Mouse (Mus musculus) erythroblast, embryonic 14.5 days (primary cell): ENCODE results near the gene Fsd1. TPM values are rescaled to one million over a fixed set of nuclear protein-coding genes. Genes with fewer than 3 reads are reported as not detected.
A peak's percentile ranks its signal among the peaks of the same experiment; 100 is the strongest.

Experiments
- H3K27me3 ChIP-seq: 2 replicates; pipeline ENCODE4 v1.6.1; 2012; ENCODE audit warnings: inconsistent platforms; ENCODE audit not compliant: control insufficient read depth
- H3K36me3 ChIP-seq: 2 replicates; pipeline ENCODE4 v1.6.1; 2012; ENCODE audit warnings: mild to moderate bottlenecking, inconsistent platforms; ENCODE audit not compliant: control insufficient read depth
- H3K4me1 ChIP-seq: 2 replicates; pipeline ENCODE4 v1.6.1; 2012; ENCODE audit warnings: inconsistent platforms; ENCODE audit not compliant: control insufficient read depth
- H3K4me3 ChIP-seq: replicated peaks from 2 replicates; pipeline ENCODE3; 2012; ENCODE audit warnings: moderate library complexity, mild to moderate bottlenecking, inconsistent platforms
- H3K9me3 ChIP-seq: 2 replicates; pipeline ENCODE4 v1.6.1; 2012; ENCODE audit warnings: low read length, inconsistent platforms, mixed read lengths; ENCODE audit not compliant: control insufficient read depth
- GATA1 ChIP-seq: IDR thresholded peaks from 2 replicates; pipeline ENCODE4 v1.6.1; 2012; ENCODE audit warnings: low read length, inconsistent platforms, mixed read lengths
- TAL1 ChIP-seq: IDR thresholded peaks from 3 replicates; pipeline ENCODE4 v1.6.1; 2012; ENCODE audit warnings: low read length, inconsistent platforms, mixed read lengths
- polyA plus RNA-seq: library from polyadenylated mRNA; stranded (reverse); fragments of >175 nt; gene quantifications from 2 replicates; pipeline ENCODE4 v1.2.3, GENCODE M21; 2012

Gene Fsd1
- polyA plus RNA-seq, 1 experiment: not detected

DNA sequence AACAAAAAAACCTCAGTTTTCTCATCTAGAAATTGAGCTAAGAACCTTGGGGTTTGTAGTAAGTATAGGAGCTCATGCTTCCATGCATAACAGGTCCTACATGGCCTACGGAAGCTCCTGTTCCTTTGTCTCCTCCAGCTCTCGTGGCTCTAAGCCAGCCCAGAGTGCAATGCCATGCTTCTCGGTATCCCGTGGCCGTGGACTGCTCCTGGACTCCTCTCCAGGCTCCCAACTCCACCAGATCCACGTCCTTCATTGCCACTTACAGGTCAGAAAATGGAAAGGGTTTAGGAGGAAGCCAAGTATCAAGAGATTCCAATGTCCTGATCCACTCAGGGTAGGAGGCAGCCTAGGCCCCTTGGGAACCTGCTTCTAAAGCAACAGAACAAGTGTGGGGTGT is 32.6 kb upstream of the Fsd1 start:
- Histone ChIP-seq H3K4me3 (no peak overlapping the region), H3K4me1 (peaks cover 27% of the 10 kb centered on the region), H3K27me3 (peaks cover 26% of the 10 kb centered on the region), H3K36me3 (no peaks in the 10 kb centered on the region), H3K9me3 (no peaks in the 10 kb centered on the region)
- no peak for TF ChIP-seq TAL1
- TF ChIP-seq GATA1: no peak

DNA sequence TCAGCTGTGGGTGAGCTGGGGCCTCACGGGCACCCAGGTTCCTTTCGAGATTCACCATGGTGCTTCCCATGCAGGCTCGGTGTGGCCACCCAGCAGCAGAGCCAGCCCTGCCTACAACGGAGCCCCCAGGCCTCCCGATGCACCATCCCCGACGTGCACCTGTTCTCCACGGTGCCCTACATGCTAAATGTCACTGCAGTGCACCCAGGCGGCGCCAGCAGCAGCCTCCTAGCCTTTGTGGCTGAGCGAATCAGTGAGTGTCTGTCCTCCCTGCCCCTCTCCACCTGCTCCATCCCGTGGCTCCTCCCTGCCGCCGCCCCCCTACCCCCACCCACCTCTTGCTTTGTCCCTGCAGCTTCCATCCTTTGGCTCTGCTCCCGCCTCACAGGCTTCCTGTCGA is 32.1 kb upstream of the Fsd1 start:
- TF ChIP-seq TAL1 (no peak), GATA1 (no peak)
- peaks cover 30% of the 10 kb centered on the region for H3K4me1 ChIP-seq
- no peak overlapping the region for H3K4me3 ChIP-seq
- H3K27me3 ChIP-seq: peaks cover 26% of the 10 kb centered on the region
- H3K36me3 ChIP-seq: no peaks in the 10 kb centered on the region
- no peaks in the 10 kb centered on the region for H3K9me3 ChIP-seq

GRCm38 (mm10) chr17:55956129-55956528 is 30.2 kb upstream of the Fsd1 start:
- peaks cover 12% of the 10 kb centered on the region for H3K36me3 ChIP-seq
- peak overlapping the region; percentile 68 for H3K4me3 ChIP-seq
- no peak for TF ChIP-seq TAL1
- TF ChIP-seq GATA1: no peak
- H3K27me3 ChIP-seq: peaks cover 21% of the 10 kb centered on the region
- H3K9me3 ChIP-seq: no peaks in the 10 kb centered on the region
- peaks cover 46% of the 10 kb centered on the region for H3K4me1 ChIP-seq

GRCm38 (mm10) chr17:55956591-55956990 is 29.7 kb upstream of the Fsd1 start:
- Histone ChIP-seq H3K4me3 (peak overlapping the region; percentile 68), H3K9me3 (no peaks in the 10 kb centered on the region), H3K4me1 (peaks cover 46% of the 10 kb centered on the region), H3K27me3 (peaks cover 21% of the 10 kb centered on the region), H3K36me3 (peaks cover 16% of the 10 kb centered on the region)
- TF ChIP-seq TAL1: no peak
- no peak for TF ChIP-seq GATA1

- H3K4me3 ChIP-seq: no peak overlapping the region
- H3K36me3 ChIP-seq: peaks cover 22% of the 10 kb centered on the region
- H3K27me3 ChIP-seq: peaks cover 21% of the 10 kb centered on the region
- H3K9me3 ChIP-seq: no peaks in the 10 kb centered on the region
- TF ChIP-seq GATA1: no peak
- no peak for TF ChIP-seq TAL1
- peaks cover 46% of the 10 kb centered on the region for H3K4me1 ChIP-seq
Observed at GRCm38 (mm10) chr17:55957168-55957567, 29.1 kb upstream of the Fsd1 start.

- Histone ChIP-seq H3K27me3 (peaks cover 15% of the 10 kb centered on the region), H3K4me3 (peak overlapping the region; percentile 66), H3K36me3 (peaks cover 27% of the 10 kb centered on the region), H3K9me3 (no peaks in the 10 kb centered on the region), H3K4me1 (peaks cover 46% of the 10 kb centered on the region)
- TF ChIP-seq GATA1 (no peak), TAL1 (no peak)
Observed at GRCm38 (mm10) chr17:55957726-55958583, 28.4 kb upstream of the Fsd1 start.

DNA sequence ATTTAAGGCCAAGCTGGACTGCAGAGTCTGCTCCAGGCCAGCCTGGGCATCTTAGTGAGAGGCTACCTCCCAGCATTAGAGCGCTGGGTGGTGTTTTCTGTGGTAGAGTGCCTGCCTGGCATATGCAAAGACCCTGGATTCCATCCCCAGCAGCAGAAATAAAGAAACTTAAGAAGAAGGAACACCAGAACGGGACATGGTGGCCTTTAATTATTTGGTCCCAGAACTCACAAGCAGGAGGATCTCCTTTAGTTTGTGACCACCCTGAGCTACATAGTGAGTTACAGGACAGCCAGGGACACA is 27.8 kb upstream of the Fsd1 start:
- H3K36me3 ChIP-seq: peaks cover 32% of the 10 kb centered on the region
- no peak for TF ChIP-seq TAL1
- no peak for TF ChIP-seq GATA1
- H3K4me1 ChIP-seq: peaks cover 46% of the 10 kb centered on the region
- no peaks in the 10 kb centered on the region for H3K9me3 ChIP-seq
- peaks cover 15% of the 10 kb centered on the region for H3K27me3 ChIP-seq
- peak overlapping the region; percentile 66 for H3K4me3 ChIP-seq

DNA sequence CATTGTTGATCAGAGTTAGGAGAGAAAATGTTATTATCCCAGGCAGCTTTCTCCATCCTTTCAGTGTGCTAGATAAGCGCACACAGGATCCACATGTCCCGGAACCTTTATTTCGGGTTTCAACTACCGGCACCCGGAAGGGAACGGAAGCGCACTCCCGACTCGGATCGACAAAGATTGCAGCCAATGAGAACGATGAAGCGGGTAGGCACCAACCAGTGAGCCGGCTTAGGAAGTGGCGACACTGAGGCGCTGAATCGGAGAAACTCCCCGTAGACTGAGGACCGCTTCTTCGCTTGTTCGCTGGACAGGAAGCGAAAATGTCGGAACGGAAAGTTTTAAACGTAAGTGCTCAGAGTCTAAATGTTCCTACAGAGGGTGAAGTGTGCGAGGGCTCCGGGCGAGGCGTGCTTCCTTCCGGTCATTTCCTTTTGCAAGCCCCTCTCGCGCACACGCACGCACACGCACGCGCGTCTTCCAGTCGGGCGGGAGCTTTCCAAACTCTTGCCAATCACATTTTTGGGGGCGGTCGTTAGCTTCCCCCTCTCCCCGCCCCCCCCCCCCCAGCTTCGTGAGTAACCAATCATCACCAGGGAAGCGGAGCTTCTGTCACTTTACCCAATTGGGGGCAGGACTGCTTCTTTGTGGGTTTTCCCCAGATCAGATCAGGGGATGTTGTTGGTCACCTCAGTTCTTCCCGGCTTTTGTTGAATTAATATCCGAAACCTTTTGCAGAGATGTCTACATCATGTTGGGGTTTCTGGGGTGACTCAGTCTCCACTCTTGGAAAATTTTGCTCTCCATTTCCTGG is 27.2 kb upstream of the Fsd1 start, which contains the start of gene Yju2:
Gene Yju2, plus strand, starts transcription at position 182 of the 811 bp plus-strand sequence.
- Histone ChIP-seq H3K9me3 (no peaks in the 10 kb centered on the region), H3K4me3 (peak within 1 kb of the TSS; percentile 66), H3K27me3 (peaks cover 13% of the 10 kb centered on the region), H3K4me1 (peaks cover 46% of the 10 kb centered on the region), H3K36me3 (peaks cover 38% of the 10 kb centered on the region)
- TF ChIP-seq TAL1 (no peak), GATA1 (no peak)
